Mouse (Mus musculus) mouse trophoblast stem cell (cell line): ENCODE measurements around the gene Cyp4f16.
"Not testable (repeated sequence)": the region's sequence is repeated elsewhere in the genome, so short reads cannot be mapped to it uniquely, and the experiment has no call there.

Experiments
- in situ Hi-C, 2 experiments: fragments of 300-500 bp; cut with MseI, MboI; formaldehyde crosslinking; loops; 2 replicates in 1 of 2; 3 replicates in 1 of 2; pipeline ENCODE4 v1.15.1; 2025

Gene Cyp4f16

DNA sequence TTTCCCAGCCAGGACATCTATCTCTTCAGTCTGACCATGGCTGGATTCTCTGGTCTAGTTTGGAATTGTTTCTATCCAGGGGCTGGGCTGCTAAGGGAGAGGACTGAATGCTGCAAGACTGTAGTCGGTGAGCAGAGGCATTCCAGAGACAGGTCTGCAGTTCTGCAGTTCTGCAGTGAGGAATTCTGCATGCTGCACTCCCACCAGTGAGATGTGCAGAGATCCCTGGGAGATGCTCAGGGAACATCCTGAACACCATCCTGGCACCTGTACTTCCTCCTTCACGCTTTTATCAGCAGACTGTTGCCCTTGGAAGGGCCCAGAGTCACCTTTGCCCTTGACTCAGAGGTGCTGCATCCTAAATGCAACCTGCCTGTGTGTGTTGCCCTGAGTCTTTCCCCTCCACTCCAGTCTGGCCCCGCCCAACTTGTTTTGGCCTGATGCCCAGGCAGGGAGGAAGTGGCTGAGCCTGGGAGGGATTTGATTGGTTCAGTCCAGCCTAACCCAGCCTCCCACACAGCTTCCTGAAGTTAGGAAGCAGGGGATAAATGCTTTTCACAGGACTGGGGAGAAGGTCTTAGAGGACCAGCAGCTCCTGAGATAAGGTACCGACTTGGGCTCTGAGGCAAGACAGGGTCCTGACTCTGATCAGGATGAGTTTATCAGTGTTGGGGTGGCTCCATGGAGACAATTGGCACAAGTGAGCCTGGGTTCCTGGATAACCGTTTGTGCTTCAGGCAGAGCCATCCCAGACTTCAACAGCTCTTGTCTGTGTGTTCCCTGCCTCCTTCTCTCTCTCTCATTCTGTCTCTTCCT, at the start of gene Cyp4f16:
Gene Cyp4f16 (plus strand): TSS at position 508 of the 816 bp plus-strand sequence.
- in situ Hi-C loops = not testable (repeated sequence)

DNA sequence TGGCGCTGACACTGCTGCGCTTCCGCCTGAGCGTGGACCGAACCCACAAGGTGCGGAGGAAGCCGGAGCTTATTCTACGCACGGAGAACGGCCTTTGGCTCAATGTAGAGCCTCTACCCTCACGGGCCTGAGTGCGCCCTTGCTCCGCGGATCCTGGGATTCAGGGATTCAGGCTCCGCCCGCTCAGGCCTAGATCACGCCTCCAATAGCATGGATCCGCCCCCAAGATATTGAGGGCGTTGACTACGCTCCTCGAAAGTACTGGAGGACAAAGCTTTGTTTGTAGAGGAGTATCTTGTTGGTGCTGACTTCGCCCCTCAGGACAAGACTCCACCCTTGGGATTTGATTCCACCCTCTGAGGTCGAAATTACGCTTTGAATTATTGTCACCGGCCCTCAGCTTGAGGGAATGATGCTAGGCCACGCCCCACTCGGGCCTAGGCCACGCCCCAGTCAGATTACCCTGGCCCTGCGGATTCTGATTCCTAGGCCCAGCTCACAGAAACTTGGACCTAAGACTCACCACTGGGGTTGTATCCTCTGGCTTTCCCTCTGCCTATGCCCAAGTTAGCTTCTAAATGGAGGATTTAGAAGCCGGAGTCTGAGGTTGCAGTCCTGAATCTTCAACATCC, 43.9 kb upstream of the Cyp4f16 start:
- in situ Hi-C loops = loop anchor here (5.0 to 10.0 kb wide), 2 partner anchors 145 to 148 kb away; no protein-coding TSS in a partner anchor

DNA sequence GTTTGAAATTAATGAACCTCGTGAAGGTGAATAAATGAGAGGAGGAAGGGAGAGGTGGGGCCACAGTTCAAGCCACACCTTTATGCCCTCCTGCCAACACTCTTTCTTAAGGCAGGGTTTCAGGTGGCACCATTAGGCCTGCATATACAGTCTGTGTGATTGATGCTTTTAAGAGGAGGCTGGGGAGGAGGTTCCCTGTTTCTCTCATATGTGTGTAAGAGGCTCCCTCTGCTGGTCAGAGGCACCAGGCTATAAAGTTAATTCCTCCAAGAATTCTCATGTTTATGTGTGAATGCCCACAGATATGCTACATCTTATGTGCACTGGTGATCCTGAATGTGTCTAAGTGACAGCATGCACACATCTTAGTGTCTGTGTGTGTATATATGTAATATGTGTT, 41.8 kb upstream of the Cyp4f16 start:
- in situ Hi-C loops = loop anchor here (5.0 to 10.0 kb wide), 2 partner anchors 147 to 150 kb away; no protein-coding TSS in a partner anchor

DNA sequence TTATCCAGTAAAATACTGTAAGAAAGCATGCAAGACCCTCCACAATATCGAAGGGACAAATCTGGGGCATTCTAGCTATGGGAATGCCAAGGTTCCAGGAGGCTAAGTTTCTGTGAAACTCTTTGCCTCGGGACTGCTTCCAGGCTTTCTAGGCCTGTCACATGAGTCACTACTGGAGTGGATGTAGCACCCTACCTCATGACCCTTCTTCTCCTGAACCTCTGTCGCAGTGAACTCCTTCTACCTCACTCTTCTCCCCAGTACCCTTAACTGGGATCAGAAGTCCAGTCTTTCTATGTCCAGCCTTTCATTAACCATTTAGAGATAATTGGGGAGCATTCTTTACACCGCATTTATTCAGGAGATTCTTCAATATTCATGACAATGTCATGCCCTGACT, 35.8 kb upstream of the Cyp4f16 start:
- in situ Hi-C loops = not testable (repeated sequence)

DNA sequence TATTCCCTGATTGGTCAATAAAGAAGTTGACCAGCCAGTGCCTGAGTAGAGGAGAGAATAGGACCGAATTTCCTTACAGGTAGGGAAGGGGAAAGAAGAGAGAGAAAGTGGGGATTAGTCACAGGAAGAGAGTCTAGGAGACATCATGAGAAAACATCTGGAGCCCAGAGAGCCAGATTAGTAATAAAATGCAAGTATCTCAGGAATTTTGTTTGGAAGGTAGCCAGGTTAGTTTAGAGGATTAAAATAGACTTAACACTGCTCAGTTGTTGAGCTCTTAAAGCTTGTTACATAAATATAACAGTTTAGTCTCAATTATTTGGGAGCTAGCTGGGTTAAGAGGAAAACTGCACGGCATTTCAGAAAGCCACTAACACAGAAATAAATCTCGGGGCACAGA, 35.3 kb upstream of the Cyp4f16 start:
- in situ Hi-C loops = no loop called here

DNA sequence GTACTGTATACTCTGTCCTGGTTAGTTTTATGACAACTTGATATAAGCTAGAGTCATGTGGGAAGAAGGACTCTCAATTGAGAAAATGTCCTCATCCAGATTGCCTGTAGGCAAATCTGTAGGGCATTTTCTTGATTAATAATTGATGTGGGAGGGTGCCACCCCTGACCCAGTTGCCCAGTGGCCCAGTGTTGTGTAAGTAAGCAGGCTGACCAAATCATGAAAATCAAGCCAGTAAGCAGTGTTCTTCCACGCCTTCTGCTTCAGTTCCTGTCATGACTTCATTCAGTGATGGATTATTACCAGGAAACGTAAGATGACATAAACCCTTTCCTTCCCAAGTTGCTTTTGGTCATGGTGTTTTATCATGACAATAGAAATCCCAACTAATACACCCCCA, 33.2 kb upstream of the Cyp4f16 start:
- in situ Hi-C loops = no loop called here

DNA sequence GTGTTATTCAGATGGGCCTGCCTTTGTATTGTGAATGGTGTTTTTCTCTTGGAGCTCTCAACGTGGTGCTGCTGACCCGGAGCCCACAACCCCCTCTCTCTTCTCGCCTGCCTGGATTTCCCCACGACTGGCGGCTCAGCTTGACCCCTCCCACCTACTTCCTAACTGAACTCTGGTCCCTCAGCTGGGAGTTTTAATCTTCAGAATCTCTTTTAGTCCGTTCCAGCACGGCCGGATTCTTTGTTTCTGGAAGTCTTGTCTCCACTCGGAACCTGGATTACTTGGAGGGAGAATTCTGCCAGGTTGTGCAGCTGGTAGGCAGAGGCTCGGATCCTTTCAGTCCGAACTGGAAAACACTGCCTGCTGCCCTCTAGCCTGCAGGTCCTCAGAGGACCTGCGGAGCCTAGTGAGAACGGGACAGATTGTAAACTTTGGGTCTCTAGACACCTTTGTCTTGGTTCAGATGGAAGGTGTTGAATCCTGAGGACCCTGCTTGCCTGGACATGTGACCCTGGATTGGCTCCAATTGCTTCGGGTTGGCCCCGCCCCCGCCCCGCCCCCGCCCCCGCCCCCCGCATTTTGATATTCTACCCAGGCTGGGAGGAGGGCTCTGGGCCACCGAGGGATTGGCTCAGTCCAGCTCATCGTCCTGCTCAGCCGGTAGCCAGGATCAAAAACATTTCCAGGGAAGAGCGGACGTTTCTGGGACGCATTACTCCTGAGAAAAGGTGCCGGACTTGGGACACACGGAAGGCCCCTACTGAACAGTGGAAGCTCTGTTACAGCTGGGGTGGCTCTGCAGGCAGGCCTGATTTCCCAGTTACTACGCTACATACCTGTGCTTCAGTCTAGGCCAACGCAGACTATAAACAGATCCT, 30.3 kb upstream of the Cyp4f16 start, which contains the start of gene Cyp4f17:
Gene Cyp4f17 (plus strand): TSS at position 200 of the 878 bp plus-strand sequence.
- in situ Hi-C loops = no loop called here

DNA sequence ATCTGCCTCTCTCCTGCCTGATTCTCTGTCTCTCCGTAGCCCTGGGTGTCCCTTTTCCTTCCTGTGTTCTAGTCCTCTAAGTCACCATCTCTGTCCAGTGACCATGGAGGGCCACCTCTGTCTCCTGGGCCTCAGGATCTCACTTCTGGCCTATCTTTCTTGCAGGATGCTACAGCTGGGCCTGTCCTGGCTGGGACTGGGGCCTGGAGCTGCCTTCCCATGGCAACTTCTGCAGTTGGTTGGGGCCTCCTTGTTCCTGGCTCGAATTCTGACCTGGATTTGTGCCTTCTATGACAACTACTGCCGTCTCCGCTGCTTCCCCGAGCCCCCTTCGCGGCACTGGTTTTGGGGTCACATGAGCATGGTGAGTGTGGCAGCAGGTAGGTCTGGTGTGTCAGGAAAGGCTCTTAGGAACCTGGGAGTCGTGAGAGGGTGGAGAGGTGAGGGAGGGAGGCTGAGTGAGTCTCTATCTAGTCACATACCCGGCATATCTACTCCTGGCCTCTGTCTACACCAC, 29.6 kb upstream of the Cyp4f16 start:
- in situ Hi-C loops = no loop called here

DNA sequence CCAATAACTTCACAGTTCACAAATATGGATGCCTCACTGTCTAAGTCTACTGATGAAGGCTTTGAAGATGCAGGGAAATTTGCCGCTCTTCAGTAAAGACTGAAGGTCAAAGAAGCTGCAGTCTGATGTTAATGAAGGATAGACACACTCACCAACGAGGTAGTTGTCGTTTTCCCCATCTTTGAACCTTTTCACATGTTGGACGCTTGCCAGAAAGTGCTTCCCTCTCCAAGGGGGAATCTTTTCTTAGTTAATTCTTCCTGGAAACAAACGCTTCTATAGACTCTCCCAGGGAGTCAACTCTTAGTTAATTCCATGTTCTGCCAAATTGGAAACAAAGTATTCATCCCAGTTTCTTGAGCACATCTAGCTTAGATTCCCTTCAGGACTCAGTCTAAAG, 20.2 kb upstream of the Cyp4f16 start:
- in situ Hi-C loops = no loop called here

DNA sequence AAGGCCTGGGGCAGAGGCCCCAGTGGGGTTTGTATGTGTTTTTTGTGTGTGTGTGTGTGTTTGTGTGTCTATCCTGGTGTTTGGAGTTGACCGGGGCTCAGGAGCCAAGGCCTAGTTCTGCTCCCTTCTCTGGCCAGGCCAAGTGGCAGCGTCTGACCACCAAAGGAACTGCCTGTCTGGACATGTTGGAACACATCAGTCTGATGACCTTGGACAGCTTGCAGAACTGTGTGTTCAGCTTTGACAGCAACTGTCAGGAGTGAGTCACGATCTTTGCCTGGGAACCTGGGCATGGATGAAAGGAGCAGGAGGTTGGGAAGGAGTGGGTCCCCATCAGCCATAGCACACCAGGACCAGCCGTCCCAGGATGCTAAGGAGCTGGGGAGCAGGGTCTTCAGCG, 14.4 kb upstream of the Cyp4f16 start:
- in situ Hi-C loops = no loop called here

DNA sequence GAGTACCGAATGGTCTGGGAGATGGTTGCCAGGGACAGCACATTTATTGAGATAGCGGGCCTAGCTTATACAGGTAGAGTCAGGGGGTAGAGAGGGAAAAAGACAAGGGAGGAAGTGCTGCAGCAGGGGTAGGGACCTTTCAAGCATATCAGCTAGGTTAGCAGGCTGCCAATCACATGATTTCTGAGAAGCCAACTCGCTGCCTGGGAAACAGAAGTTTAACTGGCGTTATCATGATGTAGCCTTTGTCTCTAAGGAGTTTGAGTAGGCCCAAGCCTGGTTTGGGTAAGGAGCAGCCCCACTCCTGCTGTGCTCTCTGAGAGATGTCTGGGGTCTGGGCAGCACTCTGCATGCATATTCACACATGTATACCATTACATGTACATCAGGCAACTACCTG, 14.0 kb upstream of the Cyp4f16 start:
- in situ Hi-C loops = no loop called here

DNA sequence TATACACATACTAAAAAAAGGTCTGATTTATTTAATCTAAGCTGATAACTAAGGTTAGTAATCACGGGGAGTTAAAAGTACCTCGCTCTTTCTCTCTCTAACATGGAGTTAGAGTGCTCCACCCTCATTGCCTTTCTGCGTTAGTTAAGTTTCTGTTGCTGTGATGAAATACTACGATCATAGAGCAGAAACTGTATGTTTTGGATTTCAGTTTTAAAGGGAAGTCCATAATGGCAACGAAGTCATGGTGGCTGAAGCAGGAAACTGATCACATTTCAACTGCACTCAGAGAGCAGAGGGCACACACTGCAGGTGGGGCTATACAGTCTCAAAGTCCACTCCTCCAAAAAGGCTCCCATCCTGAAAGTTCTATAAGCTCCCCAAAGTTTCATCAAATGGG, 13.5 kb upstream of the Cyp4f16 start:
- in situ Hi-C loops = no loop called here

DNA sequence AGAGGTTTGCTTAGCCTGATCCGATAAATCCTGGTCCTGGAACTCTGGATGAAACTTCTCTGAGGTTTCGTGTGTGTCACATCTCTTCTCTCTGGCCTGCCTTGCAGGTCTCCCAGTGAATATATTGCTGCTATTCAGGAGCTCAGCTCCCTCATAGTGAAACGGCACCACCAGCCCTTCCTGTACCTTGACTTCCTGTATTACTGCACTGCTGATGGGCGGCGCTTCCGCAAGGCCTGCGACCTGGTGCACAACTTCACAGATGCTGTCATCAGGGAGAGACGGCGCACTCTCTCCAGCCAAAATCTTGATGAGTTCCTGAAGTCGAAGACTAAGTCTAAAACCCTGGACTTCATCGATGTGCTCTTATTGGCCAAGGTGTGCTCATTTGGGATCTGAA, 12.5 kb upstream of the Cyp4f16 start:
- in situ Hi-C loops = no loop called here

DNA sequence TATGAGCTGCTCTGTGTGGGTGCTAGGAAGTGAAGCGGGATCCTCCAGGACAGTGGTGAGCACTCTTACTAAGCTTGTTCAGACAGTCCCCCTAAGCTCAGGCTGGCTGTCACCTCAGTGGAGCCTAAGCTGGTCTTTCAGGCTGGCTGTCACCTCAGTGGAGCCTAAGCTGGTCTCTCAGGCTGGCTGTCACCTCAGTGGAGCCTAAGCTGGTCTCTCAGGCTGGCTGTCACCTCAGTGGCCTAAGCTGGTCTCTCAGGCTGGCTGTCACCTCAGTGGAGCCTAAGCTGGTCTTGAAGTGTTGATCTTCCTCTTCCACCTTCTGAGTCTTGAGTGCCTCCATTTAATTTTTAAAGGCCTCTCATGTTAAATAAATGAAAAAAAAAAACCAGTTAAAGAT, 10.0 kb upstream of the Cyp4f16 start:
- in situ Hi-C loops = not testable (repeated sequence)

DNA sequence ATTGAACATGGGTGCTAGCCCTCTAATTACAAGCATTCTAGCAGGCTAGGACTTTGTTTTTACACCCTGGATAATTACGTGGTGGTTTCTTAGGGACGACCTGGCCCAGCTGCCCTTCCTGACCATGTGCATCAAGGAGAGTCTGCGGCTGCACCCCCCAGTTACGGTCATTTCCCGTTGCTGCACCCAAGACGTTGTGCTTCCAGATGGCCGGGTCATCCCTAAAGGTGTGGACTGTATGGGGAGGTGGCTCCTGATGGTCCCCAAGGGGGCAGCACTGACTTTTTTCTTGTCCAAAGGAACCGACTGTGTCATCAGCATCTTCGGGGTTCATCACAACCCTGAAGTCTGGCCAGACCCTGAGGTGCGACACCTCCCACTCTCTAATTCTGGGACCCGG, 8.6 kb upstream of the Cyp4f16 start:
- in situ Hi-C loops = no loop called here

DNA sequence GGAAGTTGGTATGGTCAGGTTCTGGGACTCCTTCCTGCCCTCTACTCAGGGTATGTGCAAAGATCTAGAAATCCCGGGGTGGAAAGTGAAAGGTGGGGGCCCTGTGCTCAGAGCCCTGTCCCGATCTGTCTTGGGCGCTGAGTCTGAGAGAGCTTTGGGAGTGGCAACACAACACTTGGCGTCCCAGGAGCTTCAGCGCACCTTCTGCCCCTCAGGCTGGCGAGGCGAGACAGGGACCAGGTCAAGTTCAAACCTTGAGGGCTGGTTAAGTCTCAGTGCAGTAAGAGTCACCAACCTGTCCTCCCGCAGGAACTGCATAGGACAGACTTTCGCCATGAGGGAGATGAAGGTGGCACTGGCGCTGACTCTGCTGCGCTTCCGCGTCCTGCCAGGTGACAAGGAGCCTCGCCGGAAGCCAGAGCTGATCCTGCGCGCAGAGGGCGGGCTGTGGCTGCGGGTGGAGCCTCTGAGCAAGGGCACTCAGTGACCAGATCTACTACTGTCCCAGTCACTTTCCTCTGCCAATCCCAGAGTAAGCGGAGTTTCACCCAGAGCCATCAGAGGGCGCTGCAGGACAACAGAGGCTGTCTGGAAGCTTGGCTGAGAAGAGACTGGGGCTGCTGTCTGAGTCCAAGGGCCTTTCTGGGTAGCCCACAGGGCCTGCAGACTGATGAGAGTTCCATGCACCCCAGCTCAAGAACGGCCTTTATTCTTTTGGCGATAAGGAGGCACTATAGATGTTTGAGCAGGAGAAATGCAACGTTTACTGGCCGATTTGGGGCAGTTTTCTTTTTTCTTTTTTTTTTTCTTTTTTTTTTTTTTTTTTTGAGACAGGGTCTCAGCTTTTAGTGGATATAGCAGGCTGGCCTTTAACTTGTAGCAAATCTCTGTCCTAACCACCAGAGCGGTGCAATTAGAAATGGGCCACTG, 7.7 kb upstream of the Cyp4f16 start:
- in situ Hi-C loops = no loop called here

DNA sequence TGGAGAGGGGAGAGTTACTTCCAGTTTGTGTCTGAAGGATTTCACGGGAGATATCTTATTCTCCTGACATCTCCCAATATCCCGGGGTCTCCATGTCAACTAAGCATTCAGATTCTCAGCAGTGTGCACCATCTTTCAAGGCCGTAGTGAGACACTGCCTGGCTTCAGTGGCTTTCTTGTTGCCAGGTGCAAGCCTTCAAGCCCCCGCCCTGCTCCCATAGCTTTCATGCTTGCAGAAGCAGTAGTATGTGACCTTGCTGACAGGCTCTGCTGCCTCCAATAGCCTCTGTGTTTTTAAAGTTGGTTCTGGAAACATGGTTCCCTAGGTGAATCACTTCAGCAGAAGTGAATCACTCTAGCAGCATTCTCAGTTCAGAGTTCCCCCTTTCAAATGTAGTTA, 4.0 kb upstream of the Cyp4f16 start:
- in situ Hi-C loops = not testable (repeated sequence)

DNA sequence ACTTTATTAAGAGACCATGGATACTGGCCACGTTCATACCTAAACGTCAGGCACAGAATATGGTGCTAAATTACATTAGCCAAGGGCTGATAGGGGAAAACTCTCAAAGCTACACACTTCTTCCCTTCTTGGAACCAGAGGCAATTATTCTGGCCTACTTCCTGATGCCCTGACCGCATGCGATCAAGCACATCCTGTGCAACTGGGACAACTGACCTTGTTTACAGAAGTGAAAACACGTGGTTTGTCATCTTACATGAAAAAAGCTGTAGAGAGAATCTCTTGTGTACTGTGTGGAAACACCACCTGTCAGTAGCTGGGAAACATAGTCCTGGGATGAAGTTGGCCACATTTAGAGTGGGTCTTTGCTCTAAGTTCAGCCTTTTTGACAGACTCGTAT, 2.3 kb upstream of the Cyp4f16 start:
- in situ Hi-C loops = no loop called here

DNA sequence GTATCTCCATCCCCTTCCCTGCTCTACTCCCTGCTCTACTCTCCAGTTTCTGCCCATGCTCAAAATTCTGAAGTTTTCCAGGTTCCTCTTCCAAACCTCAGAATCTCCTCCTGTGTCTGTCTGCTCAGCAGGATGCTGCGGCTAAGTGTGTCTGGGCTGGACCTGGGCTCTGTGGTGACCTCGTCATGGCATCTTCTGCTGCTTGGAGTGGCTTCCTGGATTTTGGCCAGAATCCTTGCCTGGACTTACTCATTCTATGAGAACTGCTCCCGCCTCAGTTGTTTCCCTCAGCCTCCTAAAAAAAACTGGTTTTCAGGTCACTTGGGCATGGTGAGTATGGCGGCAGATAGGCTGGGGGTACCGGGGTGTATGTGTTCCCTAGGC, 501 bp downstream of the Cyp4f16 start:
- in situ Hi-C loops = no loop called here

DNA sequence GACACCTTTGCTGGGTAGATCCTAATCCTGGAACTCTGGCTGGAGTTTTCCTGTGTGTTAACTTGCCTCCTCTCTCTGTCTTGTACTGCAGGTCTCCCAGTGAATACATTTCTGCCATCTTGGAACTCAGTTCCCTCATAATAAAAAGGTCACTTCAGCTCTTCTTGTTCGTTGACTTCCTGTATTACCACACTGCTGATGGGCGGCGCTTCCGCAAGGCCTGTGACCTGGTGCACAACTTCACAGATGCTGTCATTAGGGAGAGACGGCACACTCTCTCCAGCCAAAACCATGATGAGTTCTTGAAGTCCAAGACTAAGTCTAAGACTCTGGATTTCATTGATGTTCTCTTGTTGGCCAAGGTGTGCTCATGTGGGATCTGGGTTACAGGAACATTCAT, 8.4 kb downstream of the Cyp4f16 start:
- in situ Hi-C loops = loop anchor here (5.0 kb wide), 1 partner anchor 88 kb away; no protein-coding TSS in a partner anchor

DNA sequence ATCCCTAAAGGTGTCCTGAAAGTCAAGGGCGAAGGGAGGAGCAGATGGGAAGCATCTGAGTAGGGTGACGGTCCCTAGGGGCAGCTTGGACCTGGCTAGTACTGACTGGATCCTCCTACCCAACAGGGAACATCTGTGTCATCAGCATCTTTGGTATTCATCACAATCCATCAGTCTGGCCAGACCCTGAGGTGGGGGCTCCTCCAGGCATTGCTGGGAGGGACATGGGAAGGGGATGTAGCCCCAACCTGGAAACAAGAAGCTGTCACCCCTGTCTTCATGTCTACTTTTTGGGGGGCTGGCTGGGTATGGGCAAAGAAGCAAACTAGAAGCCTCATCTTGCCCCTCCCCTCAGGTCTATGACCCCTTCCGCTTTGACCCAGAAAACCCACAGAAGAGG, 14.0 kb downstream of the Cyp4f16 start:
- in situ Hi-C loops = not testable (repeated sequence)
